Mouse (Mus musculus): ENCODE results near the gene Tmem220.
"Not testable (repeated sequence)": the region's sequence is repeated elsewhere in the genome, so short reads cannot be mapped to it uniquely, and the experiment has no call there.

Tmem220 gene

GRCm38 (mm10) chr11:67017801-67018591 is 7.0 kb upstream of the Tmem220 start:
- no peak for DNase-seq (ENCODE audit: low read depth in 1 of 2, low spot score in 2 of 2)

- no peak for DNase-seq (ENCODE audit: low read depth in 1 of 2, low spot score in 2 of 2)
Observed at GRCm38 (mm10) chr11:67019711-67020475, 5.1 kb upstream of the Tmem220 start.

- no peak for DNase-seq (ENCODE audit: low read depth in 1 of 2, low spot score in 2 of 2)
Observed at GRCm38 (mm10) chr11:67020948-67021347, 4.0 kb upstream of the Tmem220 start.

- no peak for DNase-seq (ENCODE audit: low read depth in 1 of 2, low spot score in 2 of 2)
Observed at GRCm38 (mm10) chr11:67022354-67023115, 2.4 kb upstream of the Tmem220 start.

GRCm38 (mm10) chr11:67023191-67023590 is 1.8 kb upstream of the Tmem220 start:
- not testable (repeated sequence) for DNase-seq (ENCODE audit: low read depth in 1 of 2, low spot score in 2 of 2)

GRCm38 (mm10) chr11:67023802-67024340 is 1.1 kb upstream of the Tmem220 start:
- no peak for DNase-seq (ENCODE audit: low read depth in 1 of 2, low spot score in 2 of 2)

- no peak for DNase-seq (ENCODE audit: low read depth in 1 of 2, low spot score in 2 of 2)
Observed at GRCm38 (mm10) chr11:67030904-67031602, 6.1 kb downstream of the Tmem220 start.

- no peak for DNase-seq (ENCODE audit: low read depth in 1 of 2, low spot score in 2 of 2)
Observed at GRCm38 (mm10) chr11:67031603-67031915, 6.6 kb downstream of the Tmem220 start.

GRCm38 (mm10) chr11:67034775-67035485 is 10.0 kb downstream of the Tmem220 start:
- no peak for DNase-seq (ENCODE audit: low read depth in 1 of 2, low spot score in 2 of 2)

GRCm38 (mm10) chr11:67036229-67036628 is 11.3 kb downstream of the Tmem220 start:
- DNase-seq (ENCODE audit: low read depth in 1 of 2, low spot score in 2 of 2), result no peak

- DNase-seq (ENCODE audit: low read depth in 1 of 2, low spot score in 2 of 2), result no peak
Observed at GRCm38 (mm10) chr11:67036892-67037291, 11.9 kb downstream of the Tmem220 start.

- no peak for DNase-seq (ENCODE audit: low read depth in 1 of 2, low spot score in 2 of 2)
Observed at GRCm38 (mm10) chr11:67039799-67040198, 14.8 kb downstream of the Tmem220 start.

- no peak for DNase-seq (ENCODE audit: low read depth in 1 of 2, low spot score in 2 of 2)
Observed at GRCm38 (mm10) chr11:67040483-67040882, 15.5 kb downstream of the Tmem220 start.

GRCm38 (mm10) chr11:67043007-67043406 is 18.1 kb downstream of the Tmem220 start:
- no peak for DNase-seq (ENCODE audit: low read depth in 1 of 2, low spot score in 2 of 2)

- no peak for DNase-seq (ENCODE audit: low read depth in 1 of 2, low spot score in 2 of 2)
Observed at GRCm38 (mm10) chr11:67044959-67045358, 20.0 kb downstream of the Tmem220 start.

- DNase-seq (ENCODE audit: low read depth in 1 of 2, low spot score in 2 of 2), result no peak
Observed at GRCm38 (mm10) chr11:67047199-67047598, 22.2 kb downstream of the Tmem220 start.

- no peak for DNase-seq (ENCODE audit: low read depth in 1 of 2, low spot score in 2 of 2)
Observed at GRCm38 (mm10) chr11:67048496-67048895, 23.5 kb downstream of the Tmem220 start.

- DNase-seq (ENCODE audit: low read depth in 1 of 2, low spot score in 2 of 2), result no peak
Observed at GRCm38 (mm10) chr11:67049256-67049655, 24.3 kb downstream of the Tmem220 start.

- DNase-seq (ENCODE audit: low read depth in 1 of 2, low spot score in 2 of 2), result no peak
Observed at GRCm38 (mm10) chr11:67051676-67052320, 26.8 kb downstream of the Tmem220 start.
